Mouse (Mus musculus): Measurements from ENCODE around the gene Olfm2.

DNA sequence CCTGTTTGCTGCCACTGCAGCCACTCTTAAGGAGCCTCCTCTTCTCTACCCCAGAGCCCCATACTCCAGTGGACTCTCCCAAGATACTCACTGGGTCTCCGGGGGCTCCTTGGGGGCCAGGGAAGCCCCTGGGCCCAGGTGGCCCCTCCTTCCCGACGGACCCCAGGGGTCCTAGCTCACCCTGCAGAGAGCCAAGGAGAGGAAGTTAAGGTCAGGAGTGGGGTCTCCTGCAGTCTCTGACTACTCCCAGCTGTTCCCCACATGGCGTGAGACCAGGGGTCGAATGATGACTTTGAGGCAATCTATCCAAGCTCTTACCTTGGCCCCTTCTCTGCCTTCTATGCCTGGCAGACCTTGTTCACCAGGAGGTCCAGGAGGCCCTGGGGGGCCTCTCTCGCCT is 38.9 kb upstream of the Olfm2 start:
- TF ChIP-seq CTCF (IDR thresholded peaks at IDR 0.05; ENCODE audit: low read depth) (no peak), EP300 (optimal IDR thresholded peaks at IDR 0.05) (no peak)

All from stomach, postnatal 0 days (tissue).